In genomic region chr17:26017949-26018348, GRCm38 (mm10) we compare ENCODE assay signal across 15 mouse cellular contexts. TPM values are rescaled to one million over a fixed set of nuclear protein-coding genes. Genes with fewer than 3 reads are reported as not detected.
DNase-seq lines count a peak whose midpoint lies in the region; ATAC-seq and TF ChIP-seq lines count a peak whose summit lies in the region.
"Had no signal": no experiment of that assay in that cellular context is flagged by ENCODE, and none has a peak within 500 bp of the region (broad histone marks: within the 10 kb centered on the region; RNA-seq: fewer than 3 reads in every experiment).

No protein-coding gene starts in this region.

- no peak for ATAC-seq in megakaryocyte-erythroid progenitor cell, adult 5-6 weeks (replicated peaks; ENCODE audit: low FRiP score, low TSS enrichment, poor library complexity, severe bottlenecking)
- ATAC-seq: forebrain, embryonic 16.5 days; liver, embryonic 12.5 days; Patski had no signal

- peak; percentile 82 for DNase-seq in gastrocnemius, adult 2 months
- no peak for DNase-seq in gastrocnemius, postnatal 4 days (ENCODE audit: low spot score in 2 of 2)
- DNase-seq in gastrocnemius, postnatal 25 days = peak; percentile 49
- DNase-seq in heart, postnatal 14 days = peak; percentile 26 to 30
- peak; percentile 79 for DNase-seq in kidney, postnatal 14 days
- DNase-seq in urinary bladder, postnatal 4 days (ENCODE audit: low spot score in 2 of 2) = no peak
- DNase-seq in urinary bladder, adult 2 months (ENCODE audit: low spot score) = no peak
- DNase-seq: adrenal gland, postnatal 14 days; cerebellum, adult 9-10 months; thymus, adult 2 months had no signal

- no peak for TF ChIP-seq CTCF in gastrocnemius, adult 2 months (IDR thresholded peaks at IDR 0.05)

- H3K27ac ChIP-seq in gastrocnemius, adult 2 months = peak overlapping the region; percentile 85
- H3K27ac ChIP-seq: embryonic facial prominence, embryonic 15.5 days; liver, embryonic 12.5 days had no signal

- peak overlapping the region; percentile 36 for H3K4me3 ChIP-seq in gastrocnemius, adult 2 months
- H3K4me3 ChIP-seq: embryonic facial prominence, embryonic 15.5 days; liver, embryonic 12.5 days had no signal

- intact Hi-C loops in gastrocnemius, adult 2 months (cut with DNase I) = no loop called here
- intact Hi-C loops in heart, postnatal 14 days (cut with DNase I) = no loop called here

RNA-seq across cellular contexts. Expression of gene Capn15, which starts 32.4 kb away (rescaled TPM):
- total RNA-seq in gastrocnemius, adult 2 months (2021) = 1 to 10 TPM; 6.0 to 9.4 TPM
- total RNA-seq in gastrocnemius, postnatal 4 days (2021) = 10 to 100 TPM; 14.2 to 14.5 TPM
- 1 to 10 TPM; 5.6 to 6.8 TPM for total RNA-seq in gastrocnemius, postnatal 25 days (2021)
- total RNA-seq in heart, postnatal 14 days (2021) = 10 to 100 TPM; 11.4 to 13.1 TPM
- 14.8 and 18.4 TPM in 2 replicates for total RNA-seq in megakaryocyte-erythroid progenitor cell, adult 5-6 weeks (2014; fragmentation: Nextera tagmentation)
- total RNA-seq in megakaryocyte-erythroid progenitor cell, adult 5-6 weeks (2017) = 1.7 and 3.5 TPM in 2 replicates
- polyA plus RNA-seq in urinary bladder, adult 2 months (2012; rRNA removed) = 30.1 and 32.4 TPM in 2 replicates

RNA-seq across cellular contexts. Expression of gene Rab11fip3, which starts 51.4 kb away (rescaled TPM):
- 10 to 100 TPM; 76.3 to 92.0 TPM for total RNA-seq in gastrocnemius, adult 2 months (2021)
- total RNA-seq in gastrocnemius, postnatal 4 days (2021) = 10 to 100 TPM; 36.8 to 41.4 TPM
- total RNA-seq in gastrocnemius, postnatal 25 days (2021) = 10 to 100 TPM; 54.9 to 71.5 TPM
- total RNA-seq in heart, postnatal 14 days (2021) = 10 to 100 TPM; 22.7 to 25.3 TPM
- 0.48 and 3.2 TPM in 2 replicates for total RNA-seq in megakaryocyte-erythroid progenitor cell, adult 5-6 weeks (2014; fragmentation: Nextera tagmentation)
- 0.33 and 0.65 TPM in 2 replicates for total RNA-seq in megakaryocyte-erythroid progenitor cell, adult 5-6 weeks (2017)
- polyA plus RNA-seq in urinary bladder, adult 2 months (2012; rRNA removed) = 21.2 and 28.6 TPM in 2 replicates

Comparison
In these comparisons a context has a peak if more than half of its experiments do, and no peak if none do; other contexts are left out.
1. DNase-seq: peak in gastrocnemius, adult 2 months (single experiment), gastrocnemius, postnatal 25 days (single experiment), heart, postnatal 14 days (2 of 2) and kidney, postnatal 14 days (single experiment); none in gastrocnemius, postnatal 4 days (0 of 2), urinary bladder, postnatal 4 days (0 of 2) and urinary bladder, adult 2 months (single experiment).
2. RNA of gene Rab11fip3, which starts 51.4 kb away (total RNA-seq): 76.3 to 92.0 TPM in gastrocnemius, adult 2 months, 54.9 to 71.5 TPM in gastrocnemius, postnatal 25 days, 36.8 to 41.4 TPM in gastrocnemius, postnatal 4 days and 22.7 to 25.3 TPM in heart, postnatal 14 days; 0.33 to 3.2 TPM in megakaryocyte-erythroid progenitor cell, adult 5-6 weeks; every median in the first group is over 4 times any median in the second.